Mouse (Mus musculus): ENCODE data around the gene Camkv. TPM values are rescaled to one million over a fixed set of nuclear protein-coding genes. Genes with fewer than 3 reads are reported as not detected.

Camkv gene
- total and polyA plus RNA-seq, 3 experiments = not detected

- no peaks in the 10 kb centered on the region for H3K9me3 ChIP-seq (replicated peaks; ENCODE audit: low read length)
- dilution Hi-C loops (cut with MboI; ENCODE audit: extremely low pct_ligation_motif_present, extremely low pct_unique_long_range_greater_than_20kb, low sequenced_read_pairs) (no loop called here), in situ Hi-C loops (cut with MboI; ENCODE audit: low pct_ligation_motif_present, low pct_unique_long_range_greater_than_20kb, low sequenced_read_pairs) (no loop called here)
- TF ChIP-seq MEF2A (IDR thresholded peaks at IDR 0.05; ENCODE audit: borderline replicate concordance, low read depth, low read length) (no peak), NRF1 (IDR thresholded peaks at IDR 0.05; ENCODE audit: low read depth, low read length) (no peak)
- no peak overlapping the region for H3K4me3 ChIP-seq (replicated peaks in 1 of 3; ENCODE audit: low read depth in 2 of 3, low read length in 2 of 3, poor library complexity in 1 of 3)
- DNase-seq (ENCODE audit: extremely low read depth) = no peak
- no peak overlapping the region for H3K9ac ChIP-seq (ENCODE audit: insufficient read depth, low read depth)
- H3K4me2 ChIP-seq (ENCODE audit: insufficient read depth, low read depth, poor library complexity, severe bottlenecking) = no peak overlapping the region
- peaks cover 6 to 16% of the 10 kb centered on the region in 2 experiments for H3K4me1 ChIP-seq (ENCODE audit: control insufficient read depth in 1 of 2, insufficient read depth in 2 of 2)
- no peak overlapping the region for H3K27ac ChIP-seq (ENCODE audit: insufficient read depth, low read depth)
- H3K27me3 ChIP-seq (replicated peaks) = peaks cover 97% of the 10 kb centered on the region
- H3K79me2 ChIP-seq (replicated peaks; ENCODE audit: control insufficient read depth, extremely low read depth, insufficient read depth, poor library complexity, severe bottlenecking) = no peaks in the 10 kb centered on the region
- no peaks in the 10 kb centered on the region for H3K36me3 ChIP-seq (replicated peaks in 1 of 2; ENCODE audit: control insufficient read depth in 1 of 2, insufficient read depth in 1 of 2, low read length in 1 of 2)
Measured at GRCm38 (mm10) chr9:107936831-107937230, 1.4 kb downstream of the Camkv start.

GRCm38 (mm10) chr9:107947241-107948194, 12.0 kb downstream of the Camkv start:
- peaks cover 13 to 38% of the 10 kb centered on the region in 2 experiments for H3K4me1 ChIP-seq (ENCODE audit: control insufficient read depth in 1 of 2, insufficient read depth in 2 of 2)
- dilution Hi-C loops (cut with MboI; ENCODE audit: extremely low pct_ligation_motif_present, extremely low pct_unique_long_range_greater_than_20kb, low sequenced_read_pairs) (no loop called here), in situ Hi-C loops (cut with MboI; ENCODE audit: low pct_ligation_motif_present, low pct_unique_long_range_greater_than_20kb, low sequenced_read_pairs) (no loop called here)
- no peak for TF ChIP-seq ZKSCAN1 (IDR thresholded peaks at IDR 0.05; ENCODE audit: borderline replicate concordance, low read depth, low read length)
- no peak for TF ChIP-seq JUN (IDR thresholded peaks at IDR 0.05; ENCODE audit: insufficient read depth, low read depth, low read length)
- TF ChIP-seq IRF4 (IDR thresholded peaks at IDR 0.05; ENCODE audit: low read depth, low read length) = no peak
- TF ChIP-seq MYC (IDR thresholded peaks at IDR 0.05; ENCODE audit: low read depth, low read length) = no peak
- no peak for TF ChIP-seq SMC3 (IDR thresholded peaks at IDR 0.05; ENCODE audit: low read depth, low read length)
- no peak for TF ChIP-seq CTCF (conservative IDR thresholded peaks at IDR 0.05 in 1 of 2, IDR thresholded peaks at IDR 0.05 in 1 of 2; ENCODE audit: low read depth in 2 of 2, low read length in 2 of 2)
- no peak for TF ChIP-seq KAT2A (IDR thresholded peaks at IDR 0.05; ENCODE audit: insufficient replicate concordance, low read length)
- no peak for TF ChIP-seq NRF1 (IDR thresholded peaks at IDR 0.05; ENCODE audit: low read depth, low read length)
- no peak for TF ChIP-seq RAD21 (IDR thresholded peaks at IDR 0.05; ENCODE audit: low read depth, low read length)
- no peak for TF ChIP-seq PAX5 (IDR thresholded peaks at IDR 0.05; ENCODE audit: low read length)
- TF ChIP-seq TBP (conservative IDR thresholded peaks at IDR 0.05; ENCODE audit: low read depth, low read length) = no peak
- no peak for TF ChIP-seq BHLHE40 (IDR thresholded peaks at IDR 0.05; ENCODE audit: low read depth, low read length)
- no peak for TF ChIP-seq NELFE (IDR thresholded peaks at IDR 0.05; ENCODE audit: low read depth, low read length)
- no peak for TF ChIP-seq USF1 (IDR thresholded peaks at IDR 0.05; ENCODE audit: low read depth, low read length)
- no peak for TF ChIP-seq EP300 (IDR thresholded peaks at IDR 0.05; ENCODE audit: low read length)
- no peak for TF ChIP-seq USF2 (conservative IDR thresholded peaks at IDR 0.05; ENCODE audit: low read depth, low read length)
- no peak for TF ChIP-seq UBTF (IDR thresholded peaks at IDR 0.05; ENCODE audit: low read depth, low read length)
- no peak for TF ChIP-seq MAZ (IDR thresholded peaks at IDR 0.05; ENCODE audit: low read depth, low read length)
- TF ChIP-seq JUND (conservative IDR thresholded peaks at IDR 0.05; ENCODE audit: low read depth, low read length) = no peak
- H3K9ac ChIP-seq (ENCODE audit: insufficient read depth, low read depth) = no peak overlapping the region
- no peak for DNase-seq (ENCODE audit: extremely low read depth)
- H3K27ac ChIP-seq (ENCODE audit: insufficient read depth, low read depth) = no peak overlapping the region
- no peak overlapping the region for H3K4me2 ChIP-seq (ENCODE audit: insufficient read depth, low read depth, poor library complexity, severe bottlenecking)
- H3K9me3 ChIP-seq (replicated peaks; ENCODE audit: low read length) = peaks cover 7% of the 10 kb centered on the region
- H3K4me3 ChIP-seq (replicated peaks in 1 of 3; ENCODE audit: low read depth in 2 of 3, low read length in 2 of 3, poor library complexity in 1 of 3) = no peak overlapping the region
- peaks cover 57% of the 10 kb centered on the region for H3K27me3 ChIP-seq (replicated peaks)
- no peaks in the 10 kb centered on the region for H3K36me3 ChIP-seq (replicated peaks in 1 of 2; ENCODE audit: control insufficient read depth in 1 of 2, insufficient read depth in 1 of 2, low read length in 1 of 2)
- H3K79me2 ChIP-seq (replicated peaks; ENCODE audit: control insufficient read depth, extremely low read depth, insufficient read depth, poor library complexity, severe bottlenecking) = peaks cover 16% of the 10 kb centered on the region

Data from CH12.LX (cell line).